Mouse (Mus musculus): ENCODE results near the gene Gapdhs. TPM values are rescaled to one million over a fixed set of nuclear protein-coding genes. Genes with fewer than 3 reads are reported as not detected.

The Gapdhs gene
- polyA plus RNA-seq, 1 experiment from 2014 or later, result 0.68 TPM

- no peak for TF ChIP-seq CTCF (IDR thresholded peaks at IDR 0.05; ENCODE audit: low read depth)
- no peak overlapping the region for H3K27ac ChIP-seq (ENCODE audit: low read depth)
- no peaks in the 10 kb centered on the region for H3K27me3 ChIP-seq (ENCODE audit: insufficient read depth, low read length)
- no peak overlapping the region for H3K9ac ChIP-seq
- H3K4me3 ChIP-seq (ENCODE audit: low read depth, low read length), result no peak overlapping the region
- WGBS, result 56% methylated on average over 1 of the region's 1 CpGs
- no peak for ATAC-seq (ENCODE audit: insufficient read depth)
- no peaks in the 10 kb centered on the region for H3K36me3 ChIP-seq (ENCODE audit: insufficient read depth)
- no peaks in the 10 kb centered on the region for H3K4me1 ChIP-seq (ENCODE audit: insufficient read depth)
- H3K4me2 ChIP-seq, result no peak overlapping the region
- H3K9me3 ChIP-seq (ENCODE audit: low read depth, low read length), result no peaks in the 10 kb centered on the region
- no peak for DNase-seq
These were observed 36.0 kb downstream of the Gapdhs start for GRCm38 (mm10) chr7:30707441-30707840.

DNA sequence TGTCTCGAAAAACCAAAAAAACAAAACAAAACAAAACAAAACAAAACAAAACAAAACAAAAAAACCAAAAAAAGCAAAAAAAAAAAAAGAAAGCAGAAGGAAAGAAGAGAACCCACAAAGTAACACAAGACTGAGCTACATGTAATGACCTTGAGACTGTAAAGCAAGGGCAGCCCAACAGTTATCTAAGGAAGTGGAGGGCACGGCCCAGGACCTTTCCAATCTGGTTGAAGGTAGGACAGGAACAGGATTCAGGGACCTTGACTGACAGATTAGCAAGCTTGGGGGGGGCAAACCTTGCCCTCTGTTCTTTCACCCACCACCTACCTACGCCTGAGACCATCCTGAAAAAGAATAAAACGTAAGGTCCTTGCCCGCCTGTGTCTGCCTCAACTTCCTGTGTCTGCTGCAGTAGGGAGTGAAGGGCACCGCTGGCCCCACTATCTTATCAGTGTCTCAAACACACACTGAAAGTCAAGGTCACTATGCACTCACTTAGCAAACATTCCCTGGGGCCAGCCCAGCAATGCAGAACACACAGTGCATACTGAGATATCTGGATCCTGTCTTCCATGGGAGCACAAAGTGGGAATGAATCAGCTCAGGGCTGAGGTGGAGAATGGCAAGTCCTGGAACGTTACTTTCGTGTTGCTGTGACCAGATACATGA, 37.1 kb downstream of the Gapdhs start:
- DNase-seq, result no peak
- Histone ChIP-seq H3K27me3 (ENCODE audit: insufficient read depth, low read length) (no peaks in the 10 kb centered on the region), H3K4me3 (ENCODE audit: low read depth, low read length) (no peak overlapping the region), H3K27ac (ENCODE audit: low read depth) (no peak overlapping the region), H3K4me2 (no peak overlapping the region), H3K4me1 (ENCODE audit: insufficient read depth) (no peaks in the 10 kb centered on the region), H3K36me3 (ENCODE audit: insufficient read depth) (no peaks in the 10 kb centered on the region), H3K9me3 (ENCODE audit: low read depth, low read length) (no peaks in the 10 kb centered on the region), H3K9ac (no peak overlapping the region)
- WGBS, result 51% methylated on average over 8 of the region's 8 CpGs
- no peak for TF ChIP-seq CTCF (IDR thresholded peaks at IDR 0.05; ENCODE audit: low read depth)
- no peak for ATAC-seq (ENCODE audit: insufficient read depth)

DNA sequence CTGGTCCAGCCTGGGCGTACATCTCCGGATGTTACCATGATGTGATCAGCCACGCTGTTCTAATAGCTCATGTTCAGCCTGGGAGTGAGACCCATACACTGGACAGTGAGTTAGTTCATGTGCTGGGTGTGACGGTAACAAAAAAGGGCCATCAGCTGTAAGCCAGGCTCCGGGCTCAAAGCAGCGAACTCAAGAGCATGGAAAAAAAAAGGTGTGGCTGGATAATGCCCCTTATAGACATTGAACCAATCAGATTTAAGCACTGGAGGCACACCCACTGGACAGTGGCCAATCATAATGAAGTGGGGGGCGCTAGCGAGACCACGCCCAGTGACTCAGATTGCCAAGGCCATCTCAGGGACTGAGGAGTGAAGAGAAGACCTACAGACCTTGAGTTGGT, 44.9 kb downstream of the Gapdhs start, which contains the start of gene 2200002J24Rik:
TSS of gene 2200002J24Rik (plus strand) at position 338 of the 400 bp plus-strand sequence.
- Histone ChIP-seq H3K4me2 (no peak within 1 kb of the TSS), H3K27ac (ENCODE audit: low read depth) (no peak within 1 kb of the TSS), H3K27me3 (ENCODE audit: insufficient read depth, low read length) (no peaks in the 10 kb centered on the region), H3K9me3 (ENCODE audit: low read depth, low read length) (no peaks in the 10 kb centered on the region), H3K36me3 (ENCODE audit: insufficient read depth) (no peaks in the 10 kb centered on the region), H3K4me3 (ENCODE audit: low read depth, low read length) (no peak within 1 kb of the TSS), H3K4me1 (ENCODE audit: insufficient read depth) (no peaks in the 10 kb centered on the region), H3K9ac (no peak within 1 kb of the TSS)
- TF ChIP-seq CTCF (IDR thresholded peaks at IDR 0.05; ENCODE audit: low read depth), result no peak
- WGBS, result 38% methylated on average over 9 of the region's 9 CpGs
- DNase-seq (peak; percentile 65), ATAC-seq (ENCODE audit: insufficient read depth) (no peak)

GRCm38 (mm10) chr7:30698101-30698500, 45.4 kb downstream of the Gapdhs start:
- 52% methylated on average over 5 of the region's 5 CpGs for WGBS
- no peak overlapping the region for H3K4me2 ChIP-seq
- TF ChIP-seq CTCF (IDR thresholded peaks at IDR 0.05; ENCODE audit: low read depth), result no peak
- no peaks in the 10 kb centered on the region for H3K4me1 ChIP-seq (ENCODE audit: insufficient read depth)
- no peaks in the 10 kb centered on the region for H3K36me3 ChIP-seq (ENCODE audit: insufficient read depth)
- H3K27ac ChIP-seq (ENCODE audit: low read depth), result no peak overlapping the region
- no peak overlapping the region for H3K4me3 ChIP-seq (ENCODE audit: low read depth, low read length)
- no peaks in the 10 kb centered on the region for H3K9me3 ChIP-seq (ENCODE audit: low read depth, low read length)
- no peak overlapping the region for H3K9ac ChIP-seq
- DNase-seq, result peak; percentile 4
- H3K27me3 ChIP-seq (ENCODE audit: insufficient read depth, low read length), result no peaks in the 10 kb centered on the region
- ATAC-seq (ENCODE audit: insufficient read depth), result no peak

GRCm38 (mm10) chr7:30688325-30688724, 55.2 kb downstream of the Gapdhs start:
- H3K4me1 ChIP-seq (ENCODE audit: insufficient read depth), result no peaks in the 10 kb centered on the region
- no peak overlapping the region for H3K4me2 ChIP-seq
- H3K9me3 ChIP-seq (ENCODE audit: low read depth, low read length), result no peaks in the 10 kb centered on the region
- 63% methylated on average over 6 of the region's 6 CpGs for WGBS
- no peak overlapping the region for H3K4me3 ChIP-seq (ENCODE audit: low read depth, low read length)
- H3K9ac ChIP-seq, result no peak overlapping the region
- H3K27ac ChIP-seq (ENCODE audit: low read depth), result no peak overlapping the region
- no peak for ATAC-seq (ENCODE audit: insufficient read depth)
- no peak for TF ChIP-seq CTCF (IDR thresholded peaks at IDR 0.05; ENCODE audit: low read depth)
- H3K27me3 ChIP-seq (ENCODE audit: insufficient read depth, low read length), result 0 out of 2 replicates have a peak, but pooled peaks cover 5% of the 10 kb centered on the region
- no peaks in the 10 kb centered on the region for H3K36me3 ChIP-seq (ENCODE audit: insufficient read depth)
- DNase-seq, result peak; percentile 18

DNA sequence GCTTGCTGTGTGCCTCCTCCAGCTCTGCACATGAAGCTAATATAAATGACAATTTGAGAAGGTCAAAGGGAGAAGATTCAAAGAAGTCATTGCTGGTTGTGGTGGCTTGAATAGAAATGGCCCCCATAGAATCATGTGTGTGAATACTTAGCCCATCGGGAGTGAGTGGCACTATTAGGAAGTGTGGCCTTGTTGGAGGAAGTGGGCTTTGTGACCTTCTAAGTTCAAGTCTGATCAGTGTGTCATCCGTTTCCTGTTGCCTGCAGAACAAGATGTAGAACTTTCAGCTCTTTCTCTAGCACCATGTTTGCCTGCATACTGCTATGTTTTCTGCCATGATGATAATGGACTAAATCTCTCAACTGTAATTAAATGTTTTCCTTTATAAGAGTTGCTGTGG, 60.1 kb downstream of the Gapdhs start:
- Histone ChIP-seq H3K9ac (no peak overlapping the region), H3K27ac (ENCODE audit: low read depth) (no peak overlapping the region)

DNA sequence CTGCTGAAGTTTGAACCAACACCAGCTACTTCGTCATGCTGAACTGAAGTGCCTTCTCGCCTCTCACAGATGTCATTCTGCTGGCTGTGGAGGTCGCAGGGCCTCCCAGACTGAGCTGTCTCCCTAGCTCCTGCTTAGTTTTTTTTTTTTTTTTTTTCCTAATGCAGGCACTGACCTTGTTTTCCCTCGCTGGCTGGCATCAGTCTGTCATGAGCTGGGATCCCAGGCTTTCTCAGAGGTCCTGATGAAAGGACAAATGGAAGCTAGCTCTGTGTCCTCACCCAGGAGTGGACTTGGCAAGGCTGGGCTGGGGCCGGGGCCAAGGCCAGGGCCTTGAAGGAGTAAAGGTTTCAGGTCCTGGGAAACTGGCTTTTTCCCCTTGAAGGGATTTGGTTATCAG, 61.6 kb downstream of the Gapdhs start:
- Histone ChIP-seq H3K4me3 (ENCODE audit: low read depth, low read length) (no peak overlapping the region), H3K9me3 (ENCODE audit: low read depth, low read length) (no peaks in the 10 kb centered on the region), H3K27ac (ENCODE audit: low read depth) (no peak overlapping the region), H3K4me1 (ENCODE audit: insufficient read depth) (no peaks in the 10 kb centered on the region), H3K36me3 (ENCODE audit: insufficient read depth) (no peaks in the 10 kb centered on the region), H3K9ac (no peak overlapping the region), H3K27me3 (ENCODE audit: insufficient read depth, low read length) (no peaks in the 10 kb centered on the region), H3K4me2 (no peak overlapping the region)
- WGBS, result 39% methylated on average over 5 of the region's 5 CpGs
- no peak for TF ChIP-seq CTCF (IDR thresholded peaks at IDR 0.05; ENCODE audit: low read depth)
- DNase-seq, result no peak
- no peak for ATAC-seq (ENCODE audit: insufficient read depth)

More for the DNA sequence above, 60.1 kb downstream of the Gapdhs start:
- H3K4me1 ChIP-seq (ENCODE audit: insufficient read depth), result no peaks in the 10 kb centered on the region
- WGBS, result 57% methylated on average over 2 of the region's 2 CpGs
- TF ChIP-seq CTCF (IDR thresholded peaks at IDR 0.05; ENCODE audit: low read depth), result no peak
- H3K27me3 ChIP-seq (ENCODE audit: insufficient read depth, low read length), result 0 out of 2 replicates have a peak, but pooled peaks cover 5% of the 10 kb centered on the region
- no peak overlapping the region for H3K4me2 ChIP-seq
- DNase-seq (no peak), ATAC-seq (ENCODE audit: insufficient read depth) (no peak)
- no peaks in the 10 kb centered on the region for H3K9me3 ChIP-seq (ENCODE audit: low read depth, low read length)
- H3K36me3 ChIP-seq (ENCODE audit: insufficient read depth), result no peaks in the 10 kb centered on the region
- no peak overlapping the region for H3K4me3 ChIP-seq (ENCODE audit: low read depth, low read length)

Other genes starting within 250 kb of the Gapdhs start
- gene Arhgap33, start 208.6 kb downstream of the Gapdhs start, polyA plus RNA-seq (2014; fragmentation: Nextera tagmentation; extraction: Ambion mirVana), result 13.8 and 14.3 TPM in 2 replicates
- 24.9 and 26.0 TPM in 2 replicates for gene Hspb6, start 191.5 kb downstream of the Gapdhs start, polyA plus RNA-seq (2014; fragmentation: Nextera tagmentation; extraction: Ambion mirVana)
- gene Proser3, start 191.4 kb downstream of the Gapdhs start, polyA plus RNA-seq (2014; fragmentation: Nextera tagmentation; extraction: Ambion mirVana), result 18.3 and 18.7 TPM in 2 replicates
- 33.7 and 34.7 TPM in 2 replicates for gene Lin37, start 183.8 kb downstream of the Gapdhs start, polyA plus RNA-seq (2014; fragmentation: Nextera tagmentation; extraction: Ambion mirVana)
- 101 and 120 TPM in 2 replicates for gene U2af1l4, start 180.4 kb downstream of the Gapdhs start, polyA plus RNA-seq (2014; fragmentation: Nextera tagmentation; extraction: Ambion mirVana)
- 7.9 and 9.9 TPM in 2 replicates for gene Gm49396, start 180.3 kb downstream of the Gapdhs start, polyA plus RNA-seq (2014; fragmentation: Nextera tagmentation; extraction: Ambion mirVana)
- 104 and 105 TPM in 2 replicates for gene Psenen, start 180.1 kb downstream of the Gapdhs start, polyA plus RNA-seq (2014; fragmentation: Nextera tagmentation; extraction: Ambion mirVana)
- gene Igflr1, start 178.3 kb downstream of the Gapdhs start, polyA plus RNA-seq (2014; fragmentation: Nextera tagmentation; extraction: Ambion mirVana), result 3.0 and 4.1 TPM in 2 replicates
- gene Kmt2b, start 155.0 kb downstream of the Gapdhs start, polyA plus RNA-seq (2014; fragmentation: Nextera tagmentation; extraction: Ambion mirVana), result 11.7 and 14.8 TPM in 2 replicates
- 1.7 and 2.4 TPM in 2 replicates for gene Zbtb32, start 144.8 kb downstream of the Gapdhs start, polyA plus RNA-seq (2014; fragmentation: Nextera tagmentation; extraction: Ambion mirVana)
- gene Upk1a, start 130.8 kb downstream of the Gapdhs start, polyA plus RNA-seq (2014; fragmentation: Nextera tagmentation; extraction: Ambion mirVana), result 0.46 and 0.51 TPM in 2 replicates
- 855 and 914 TPM in 2 replicates for gene Cox6b1, start 117.5 kb downstream of the Gapdhs start, polyA plus RNA-seq (2014; fragmentation: Nextera tagmentation; extraction: Ambion mirVana)
- gene Etv2, start 107.8 kb downstream of the Gapdhs start, polyA plus RNA-seq (2014; fragmentation: Nextera tagmentation; extraction: Ambion mirVana), result not detected in 2 replicates
- 115 and 117 TPM in 2 replicates for gene Rbm42, start 93.4 kb downstream of the Gapdhs start, polyA plus RNA-seq (2014; fragmentation: Nextera tagmentation; extraction: Ambion mirVana)
- 63.5 TPM in 2 replicates for gene Haus5, start 78.7 kb downstream of the Gapdhs start, polyA plus RNA-seq (2014; fragmentation: Nextera tagmentation; extraction: Ambion mirVana)
- gene Pmis2, start 72.1 kb downstream of the Gapdhs start, polyA plus RNA-seq (2014; fragmentation: Nextera tagmentation; extraction: Ambion mirVana), result not detected in 2 replicates
- 0.34 and 0.46 TPM in 2 replicates for gene 2200002J24Rik, start 44.8 kb downstream of the Gapdhs start, polyA plus RNA-seq (2014; fragmentation: Nextera tagmentation; extraction: Ambion mirVana)
- gene Atp4a, start 31.5 kb downstream of the Gapdhs start, polyA plus RNA-seq (2014; fragmentation: Nextera tagmentation; extraction: Ambion mirVana), result 0.23 and 0.42 TPM in 2 replicates
- gene Tmem147, start 14.1 kb downstream of the Gapdhs start, polyA plus RNA-seq (2014; fragmentation: Nextera tagmentation; extraction: Ambion mirVana), result 169 and 179 TPM in 2 replicates
- 0.34 and 1.3 TPM in 2 replicates for gene Sbsn, start 7.8 kb upstream of the Gapdhs start, polyA plus RNA-seq (2014; fragmentation: Nextera tagmentation; extraction: Ambion mirVana)
- 2.4 TPM in 2 replicates for gene Dmkn, start 20.1 kb upstream of the Gapdhs start, polyA plus RNA-seq (2014; fragmentation: Nextera tagmentation; extraction: Ambion mirVana)
- not detected in 2 replicates for gene Krtdap, start 44.2 kb upstream of the Gapdhs start, polyA plus RNA-seq (2014; fragmentation: Nextera tagmentation; extraction: Ambion mirVana)
- gene Ffar2, start 80.1 kb upstream of the Gapdhs start, polyA plus RNA-seq (2014; fragmentation: Nextera tagmentation; extraction: Ambion mirVana), result 0.20 and 0.39 TPM in 2 replicates
- not detected in 2 replicates for gene Ffar3, start 112.5 kb upstream of the Gapdhs start, polyA plus RNA-seq (2014; fragmentation: Nextera tagmentation; extraction: Ambion mirVana)
- gene Ffar1, start 117.9 kb upstream of the Gapdhs start, polyA plus RNA-seq (2014; fragmentation: Nextera tagmentation; extraction: Ambion mirVana), result not detected in 2 replicates
- gene Cd22, start 136.7 kb upstream of the Gapdhs start, polyA plus RNA-seq (2014; fragmentation: Nextera tagmentation; extraction: Ambion mirVana), result 0.32 TPM in 1 of 2 replicates, not detected in the other
- gene Mag, start 171.2 kb upstream of the Gapdhs start, polyA plus RNA-seq (2014; fragmentation: Nextera tagmentation; extraction: Ambion mirVana), result 0.12 and 0.25 TPM in 2 replicates
- gene Hamp2, start 181.0 kb upstream of the Gapdhs start, polyA plus RNA-seq (2014; fragmentation: Nextera tagmentation; extraction: Ambion mirVana), result not detected in 2 replicates
- gene Hamp, start 200.4 kb upstream of the Gapdhs start, polyA plus RNA-seq (2014; fragmentation: Nextera tagmentation; extraction: Ambion mirVana), result not detected in 2 replicates
- 21.8 and 23.3 TPM in 2 replicates for gene Usf2, start 213.1 kb upstream of the Gapdhs start, polyA plus RNA-seq (2014; fragmentation: Nextera tagmentation; extraction: Ambion mirVana)
- 66.2 and 67.4 TPM in 2 replicates for gene Lsr, start 229.8 kb upstream of the Gapdhs start, polyA plus RNA-seq (2014; fragmentation: Nextera tagmentation; extraction: Ambion mirVana)
- 3.6 and 4.9 TPM in 2 replicates for gene Fam187b, start 230.1 kb upstream of the Gapdhs start, polyA plus RNA-seq (2014; fragmentation: Nextera tagmentation; extraction: Ambion mirVana)

Measured in lung, embryonic 14.5 days (tissue).